Comparison of ENCODE assay signal across 17 mouse cellular contexts in the genomic region with DNA sequence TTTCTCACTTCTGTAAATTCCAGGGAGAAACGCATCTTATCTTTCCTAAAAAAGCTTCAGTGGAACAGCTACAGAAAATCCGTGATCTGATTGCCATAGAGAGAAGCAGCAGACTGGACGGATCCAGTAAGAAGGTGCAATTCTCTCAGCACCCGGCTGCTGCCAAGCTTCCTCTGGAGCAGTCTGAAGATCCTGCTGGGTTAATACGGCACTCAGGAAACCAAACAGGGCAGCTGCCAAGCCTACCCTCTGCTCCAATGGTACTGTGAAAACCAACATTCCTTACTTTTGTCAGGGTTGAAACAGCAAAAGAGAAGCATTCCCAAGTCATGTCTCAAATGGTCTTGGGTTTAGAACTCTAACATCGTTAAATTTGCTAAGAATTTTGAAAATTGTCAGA. TPM values are rescaled to one million over a fixed set of nuclear protein-coding genes. Genes with fewer than 3 reads are reported as not detected.
DNase-seq lines count a peak whose midpoint lies in the region; ATAC-seq and TF ChIP-seq lines count a peak whose summit lies in the region.
"Had no signal": no experiment of that assay in that cellular context is flagged by ENCODE, and none has a peak within 500 bp of the region (broad histone marks: within the 10 kb centered on the region; RNA-seq: fewer than 3 reads in every experiment).

No protein-coding gene starts in this region.

- peaks cover 14% of the 10 kb centered on the region for H3K36me3 ChIP-seq in forebrain, embryonic 15.5 days
- H3K36me3 ChIP-seq in forebrain, embryonic 14.5 days (ENCODE audit: control insufficient read depth, insufficient read depth, low read length), result peaks cover 18% of the 10 kb centered on the region; the same call in 1 of the 2 replicates
- H3K36me3 ChIP-seq in kidney, embryonic 15.5 days, result peaks cover 22% of the 10 kb centered on the region

- no peak overlapping the region for H3K9ac ChIP-seq in forebrain, embryonic 15.5 days (replicated peaks)
- no peak overlapping the region for H3K9ac ChIP-seq in forebrain, embryonic 14.5 days (ENCODE audit: low read length)
- H3K9ac ChIP-seq in kidney, embryonic 15.5 days, result no peak overlapping the region
- H3K9ac ChIP-seq: limb, embryonic 15.5 days; liver, postnatal 0 days; midbrain, embryonic 12.5 days; stomach, embryonic 15.5 days had no signal

- intact Hi-C loops in left cerebral cortex, postnatal 10 days (cut with DNase I), result no loop called here
- intact Hi-C loops in left cerebral cortex, adult 2 months (cut with DNase I), result no loop called here
- intact Hi-C loops in left cerebral cortex, postnatal 25 days (cut with DNase I), result no loop called here

- H3K4me2 ChIP-seq in forebrain, embryonic 15.5 days (replicated peaks), result no peak overlapping the region
- H3K4me2 ChIP-seq in forebrain, embryonic 14.5 days (ENCODE audit: low read length), result no peak overlapping the region
- no peak overlapping the region for H3K4me2 ChIP-seq in kidney, embryonic 15.5 days
- H3K4me2 ChIP-seq: limb, embryonic 15.5 days; midbrain, embryonic 12.5 days; stomach, embryonic 15.5 days had no signal

- ATAC-seq in forebrain, embryonic 15.5 days (replicated peaks), result 0 out of 2 replicates have a peak, but pooled peaks have one; percentile 19
- no peak for ATAC-seq in forebrain, embryonic 14.5 days
- no peak for ATAC-seq in kidney, embryonic 15.5 days (replicated peaks; ENCODE audit: low FRiP score)
- ATAC-seq: intestine, postnatal 0 days; liver, postnatal 0 days had no signal

- TF ChIP-seq CTCF in left cerebral cortex, adult 2 months (IDR thresholded peaks at IDR 0.05), result no peak

- no peak overlapping the region for H3K27ac ChIP-seq in forebrain, embryonic 15.5 days (replicated peaks)
- no peak overlapping the region for H3K27ac ChIP-seq in forebrain, embryonic 14.5 days (ENCODE audit: low read depth, low read length)
- no peak overlapping the region for H3K27ac ChIP-seq in left cerebral cortex, adult 2 months
- H3K27ac ChIP-seq in kidney, embryonic 15.5 days, result no peak overlapping the region
- H3K27ac ChIP-seq: embryonic facial prominence, embryonic 10.5 days; limb, embryonic 15.5 days; midbrain, embryonic 12.5 days; stomach, embryonic 15.5 days had no signal

- no peak for DNase-seq in forebrain, embryonic 14.5 days (ENCODE audit: low spot score)
- DNase-seq in left cerebral cortex, postnatal 10 days (ENCODE audit: extremely low spot score in 1 of 2, low spot score in 2 of 2), result peak; percentile 27 to 28
- no peak for DNase-seq in left cerebral cortex, adult 2 months (ENCODE audit: extremely low spot score in 1 of 2, low spot score in 2 of 2)
- DNase-seq in cerebellum, adult 18-20 months, result peak; percentile 72 to 83
- DNase-seq in left cerebral cortex, postnatal 25 days (ENCODE audit: low spot score in 2 of 2), result peak; percentile 20 to 56
- DNase-seq in kidney, postnatal 36 days, result no peak
- DNase-seq: adrenal gland, postnatal 14 days; kidney, postnatal 10 days; liver, postnatal 0 days had no signal

- no peak overlapping the region for H3K4me3 ChIP-seq in forebrain, embryonic 15.5 days
- no peak overlapping the region for H3K4me3 ChIP-seq in forebrain, embryonic 14.5 days (ENCODE audit: low read depth, low read length)
- H3K4me3 ChIP-seq in left cerebral cortex, adult 2 months, result no peak overlapping the region
- no peak overlapping the region for H3K4me3 ChIP-seq in kidney, embryonic 15.5 days (replicated peaks)
- H3K4me3 ChIP-seq: embryonic facial prominence, embryonic 10.5 days; erythroblast, embryonic 14.5 days; limb, embryonic 15.5 days; midbrain, embryonic 12.5 days; stomach, embryonic 15.5 days had no signal

- no peaks in the 10 kb centered on the region for H3K27me3 ChIP-seq in forebrain, embryonic 15.5 days
- no peaks in the 10 kb centered on the region for H3K27me3 ChIP-seq in forebrain, embryonic 14.5 days (replicated peaks; ENCODE audit: control insufficient read depth, insufficient read depth, low read length)
- H3K27me3 ChIP-seq in kidney, embryonic 15.5 days, result no peaks in the 10 kb centered on the region
- H3K27me3 ChIP-seq: limb, embryonic 15.5 days; midbrain, embryonic 12.5 days; stomach, embryonic 15.5 days had no signal

- H3K9me3 ChIP-seq in forebrain, embryonic 15.5 days, result no peaks in the 10 kb centered on the region
- H3K9me3 ChIP-seq in forebrain, embryonic 14.5 days (replicated peaks; ENCODE audit: control insufficient read depth, low read length), result no peaks in the 10 kb centered on the region
- H3K9me3 ChIP-seq in kidney, embryonic 15.5 days (replicated peaks), result no peaks in the 10 kb centered on the region
- H3K9me3 ChIP-seq: embryonic facial prominence, embryonic 10.5 days; limb, embryonic 15.5 days; midbrain, embryonic 12.5 days; stomach, embryonic 15.5 days had no signal

- WGBS in forebrain, embryonic 15.5 days, result 66% methylated on average over 6 of the region's 6 CpGs
- 75% methylated on average over 6 of the region's 6 CpGs for WGBS in forebrain, embryonic 14.5 days
- WGBS in kidney, embryonic 15.5 days, result 84% methylated on average over 6 of the region's 6 CpGs

- 0 out of 2 replicates have a peak, but pooled peaks cover 5% of the 10 kb centered on the region for H3K4me1 ChIP-seq in forebrain, embryonic 15.5 days
- H3K4me1 ChIP-seq in forebrain, embryonic 14.5 days (ENCODE audit: control insufficient read depth, insufficient read depth, low read length), result no peaks in the 10 kb centered on the region
- no peaks in the 10 kb centered on the region for H3K4me1 ChIP-seq in kidney, embryonic 15.5 days
- H3K4me1 ChIP-seq: embryonic facial prominence, embryonic 10.5 days; limb, embryonic 15.5 days; midbrain, embryonic 12.5 days; stomach, embryonic 15.5 days had no signal

RNA-seq across cellular contexts. Expression of a gene that starts 10.9 kb away (rescaled TPM):
- polyA plus RNA-seq in forebrain, embryonic 15.5 days (2015; fragmentation: Nextera tagmentation; extraction: Ambion mirVana), result 1.7 and 1.9 TPM in 2 replicates
- 0.96 and 1.1 TPM in 2 replicates for polyA plus RNA-seq in forebrain, embryonic 14.5 days (2014; fragmentation: Nextera tagmentation; extraction: Ambion mirVana)
- 10 to 100 TPM in 1 of 2 experiments, 1 to 10 TPM in 1; 10.0 to 11.9 TPM for total RNA-seq in left cerebral cortex, postnatal 10 days (2021)
- 10 to 100 TPM; 10.1 to 10.4 TPM for total RNA-seq in left cerebral cortex, adult 2 months (2021)
- total RNA-seq in left cerebral cortex, postnatal 25 days (2021), result 10 to 100 TPM; 10.9 to 11.2 TPM
- 2.5 and 3.7 TPM in 2 replicates for polyA plus RNA-seq in kidney, embryonic 15.5 days (2015; fragmentation: Nextera tagmentation; extraction: Ambion mirVana)

RNA-seq across cellular contexts. Expression of a gene that starts 11.5 kb away (rescaled TPM):
- 26.0 and 26.4 TPM in 2 replicates for polyA plus RNA-seq in forebrain, embryonic 15.5 days (2015; fragmentation: Nextera tagmentation; extraction: Ambion mirVana)
- polyA plus RNA-seq in forebrain, embryonic 14.5 days (2014; fragmentation: Nextera tagmentation; extraction: Ambion mirVana), result 30.9 and 34.9 TPM in 2 replicates
- 10 to 100 TPM; 30.2 to 31.2 TPM for total RNA-seq in left cerebral cortex, postnatal 10 days (2021)
- 10 to 100 TPM; 26.9 to 28.8 TPM for total RNA-seq in left cerebral cortex, adult 2 months (2021)
- 10 to 100 TPM; 31.2 to 31.8 TPM for total RNA-seq in left cerebral cortex, postnatal 25 days (2021)
- polyA plus RNA-seq in kidney, embryonic 15.5 days (2015; fragmentation: Nextera tagmentation; extraction: Ambion mirVana), result 36.1 and 36.3 TPM in 2 replicates

Comparison
In these comparisons a context has a peak if more than half of its experiments do, and no peak if none do; other contexts are left out.
1. DNase-seq: peak in left cerebral cortex, postnatal 10 days (2 of 2), cerebellum, adult 18-20 months (2 of 2) and left cerebral cortex, postnatal 25 days (2 of 2); none in forebrain, embryonic 14.5 days (single experiment), left cerebral cortex, adult 2 months (0 of 2) and kidney, postnatal 36 days (0 of 2).